Mouse (Mus musculus) CH12.LX (cell line): ENCODE measurements around the gene Mms22l. TPM values are rescaled to one million over a fixed set of nuclear protein-coding genes. Genes with fewer than 3 reads are reported as not detected.
A peak's percentile ranks its signal among the peaks of the same experiment; 100 is the strongest.

Source experiments
- DNase-seq: peaks from one replicate; pipeline ENCODE4 v3.0.0-alpha.2; 2013; ENCODE audit errors: extremely low read depth
- H3K27ac ChIP-seq: 2 replicates; pipeline ENCODE4 v1.5.1; 2012; ENCODE audit warnings: low read depth, mild to moderate bottlenecking, control low read depth, moderate library complexity; ENCODE audit not compliant: insufficient read depth
- H3K27me3 ChIP-seq: replicated peaks from 2 replicates; pipeline ENCODE3; 2012; ENCODE audit warnings: inconsistent platforms
- H3K36me3 ChIP-seq, 2 experiments: replicated peaks in 1 of 2; 2 replicates each; pipeline versions ENCODE3 to v1.6.1; 2012; ENCODE audit warnings: inconsistent platforms in 1 of 2, low read length in 1 of 2, mild to moderate bottlenecking in 1 of 2, mixed read lengths in 1 of 2, moderate library complexity in 1 of 2; ENCODE audit not compliant: control insufficient read depth in 1 of 2, insufficient read depth in 1 of 2
- H3K4me1 ChIP-seq, 2 experiments: 2 replicates each; pipeline ENCODE4 v1.6.1; 2012; ENCODE audit warnings: inconsistent platforms in 1 of 2, moderate library complexity in 1 of 2; ENCODE audit not compliant: insufficient read depth in 2 of 2, control insufficient read depth in 1 of 2
- H3K4me2 ChIP-seq: 2 replicates; pipeline ENCODE4 v1.6.1; 2012; ENCODE audit warnings: low read depth, mild to moderate bottlenecking, control low read depth; ENCODE audit not compliant: poor library complexity, insufficient read depth, severe bottlenecking
- H3K4me3 ChIP-seq, 3 experiments: fragments of 150-350 bp in 1 of 3; sonication (generic) in 1 of 3; replicated peaks in 1 of 3; 2 replicates each; pipeline versions ENCODE3 to v1.5.1; 2011 to 2012; ENCODE audit warnings: low read depth in 2 of 3, low read length in 2 of 3, mild to moderate bottlenecking in 2 of 3, moderate library complexity in 2 of 3, control low read depth in 1 of 3, improper control_type of control experiment in 1 of 3, inconsistent platforms in 1 of 3, mixed read lengths in 1 of 3; ENCODE audit not compliant: poor library complexity in 1 of 3
- H3K79me2 ChIP-seq: replicated peaks from 2 replicates; pipeline ENCODE4 v1.6.1; 2012; ENCODE audit warnings: mild to moderate bottlenecking, moderate library complexity; ENCODE audit not compliant: control insufficient read depth, poor library complexity, insufficient read depth, severe bottlenecking; ENCODE audit errors: extremely low read depth
- H3K9ac ChIP-seq: 2 replicates; pipeline ENCODE4 v1.6.1; 2012; ENCODE audit warnings: low read depth, mild to moderate bottlenecking, control low read depth, moderate library complexity; ENCODE audit not compliant: insufficient read depth
- H3K9me3 ChIP-seq: replicated peaks from 2 replicates; pipeline ENCODE3; 2012; ENCODE audit warnings: low read length, inconsistent platforms, mixed read lengths
- BHLHE40 ChIP-seq: IDR thresholded peaks from 2 replicates; pipeline ENCODE4 v1.6.1; 2011; ENCODE audit warnings: mild to moderate bottlenecking, low read depth, low read length, improper control_type of control experiment
- CHD1 ChIP-seq: IDR thresholded peaks from 2 replicates; pipeline ENCODE4 v1.6.1; 2012; ENCODE audit warnings: low read depth, low read length, improper control_type of control experiment, inconsistent platforms
- CHD2 ChIP-seq: IDR thresholded peaks from 2 replicates; pipeline ENCODE4 v1.6.1; 2011; ENCODE audit warnings: low read length, improper control_type of control experiment
- CTCF ChIP-seq, 2 experiments: IDR thresholded peaks in 1 of 2; conservative IDR thresholded peaks in 1 of 2; 2 replicates each; pipeline ENCODE4 v1.5.1; 2011 to 2012; ENCODE audit warnings: low read depth in 2 of 2, low read length in 2 of 2, improper control_type of control experiment in 1 of 2, inconsistent platforms in 1 of 2, mild to moderate bottlenecking in 1 of 2, moderate library complexity in 1 of 2
- E2F4 ChIP-seq: IDR thresholded peaks from 2 replicates; pipeline ENCODE4 v1.6.1; 2011; ENCODE audit warnings: low read depth, low read length, improper control_type of control experiment; ENCODE audit not compliant: insufficient replicate concordance
- ELF1 ChIP-seq: IDR thresholded peaks from 2 replicates; pipeline ENCODE4 v1.6.1; 2014; ENCODE audit warnings: low read depth, mild to moderate bottlenecking, inconsistent platforms, low read length, improper control_type of control experiment
- EP300 ChIP-seq: IDR thresholded peaks from 2 replicates; pipeline ENCODE4 v1.6.1; 2011; ENCODE audit warnings: low read length, improper control_type of control experiment
- ETS1 ChIP-seq: conservative IDR thresholded peaks from 2 replicates; pipeline ENCODE4 v1.6.1; 2012; ENCODE audit warnings: low read depth, mild to moderate bottlenecking, inconsistent platforms, low read length, improper control_type of control experiment, moderate library complexity
- GABPA ChIP-seq: IDR thresholded peaks from 2 replicates; pipeline ENCODE4 v1.6.1; 2012; ENCODE audit warnings: low read depth, low read length, improper control_type of control experiment, inconsistent platforms; ENCODE audit not compliant: insufficient replicate concordance
- HCFC1 ChIP-seq: IDR thresholded peaks from 2 replicates; pipeline ENCODE4 v1.6.1; 2012; ENCODE audit warnings: low read depth, mild to moderate bottlenecking, inconsistent platforms, low read length, improper control_type of control experiment
- IRF4 ChIP-seq: IDR thresholded peaks from 2 replicates; pipeline ENCODE4 v1.6.1; 2014; ENCODE audit warnings: low read depth, mild to moderate bottlenecking, inconsistent platforms, low read length, improper control_type of control experiment
- JUN ChIP-seq: IDR thresholded peaks from 2 replicates; pipeline ENCODE4 v1.6.1; 2011; ENCODE audit warnings: low read depth, mild to moderate bottlenecking, low read length, improper control_type of control experiment, moderate library complexity; ENCODE audit not compliant: insufficient read depth
- JUND ChIP-seq: conservative IDR thresholded peaks from 2 replicates; pipeline ENCODE4 v1.6.1; 2011; ENCODE audit warnings: low read depth, low read length, improper control_type of control experiment
- KAT2A ChIP-seq: IDR thresholded peaks from 2 replicates; pipeline ENCODE4 v1.6.1; 2012; ENCODE audit warnings: low read length, improper control_type of control experiment, inconsistent platforms; ENCODE audit not compliant: insufficient replicate concordance
- MAFK ChIP-seq: IDR thresholded peaks from 2 replicates; pipeline ENCODE4 v1.6.1; 2011; ENCODE audit warnings: low read length, improper control_type of control experiment; ENCODE audit not compliant: insufficient replicate concordance
- MAX ChIP-seq: IDR thresholded peaks from 2 replicates; pipeline ENCODE4 v1.6.1; 2011; ENCODE audit warnings: low read length, improper control_type of control experiment
- MAZ ChIP-seq: IDR thresholded peaks from 2 replicates; pipeline ENCODE4 v1.6.1; 2012; ENCODE audit warnings: low read depth, mild to moderate bottlenecking, inconsistent platforms, low read length, improper control_type of control experiment, moderate library complexity
- MEF2A ChIP-seq: IDR thresholded peaks from 2 replicates; pipeline ENCODE4 v1.6.1; 2014; ENCODE audit warnings: low read depth, mild to moderate bottlenecking, inconsistent platforms, low read length, improper control_type of control experiment, borderline replicate concordance
- MXI1 ChIP-seq: IDR thresholded peaks from 2 replicates; pipeline ENCODE4 v1.6.1; 2011; ENCODE audit warnings: mild to moderate bottlenecking, low read depth, low read length, improper control_type of control experiment
- MYC ChIP-seq: IDR thresholded peaks from 2 replicates; pipeline ENCODE4 v1.6.1; 2011; ENCODE audit warnings: low read depth, mild to moderate bottlenecking, improper control_type of control experiment, low read length
- NELFE ChIP-seq: IDR thresholded peaks from 2 replicates; pipeline ENCODE4 v1.6.1; 2011; ENCODE audit warnings: low read depth, low read length, improper control_type of control experiment
- NRF1 ChIP-seq: IDR thresholded peaks from 2 replicates; pipeline ENCODE4 v1.6.1; 2014; ENCODE audit warnings: low read depth, mild to moderate bottlenecking, inconsistent platforms, low read length, improper control_type of control experiment, moderate library complexity
- PAX5 ChIP-seq: IDR thresholded peaks from 2 replicates; pipeline ENCODE4 v1.6.1; 2012; ENCODE audit warnings: low read length, inconsistent platforms, mixed read lengths
- POLR2A ChIP-seq: IDR thresholded peaks from 2 replicates; pipeline ENCODE4 v1.6.1; 2011; ENCODE audit warnings: low read depth, mild to moderate bottlenecking, improper control_type of control experiment, low read length
- POLR2AphosphoS2 ChIP-seq: IDR thresholded peaks from 2 replicates; pipeline ENCODE4 v1.6.1; 2011; ENCODE audit warnings: low read depth, low read length, improper control_type of control experiment
- RAD21 ChIP-seq: IDR thresholded peaks from 2 replicates; pipeline ENCODE4 v1.6.1; 2011; ENCODE audit warnings: low read depth, mild to moderate bottlenecking, low read length, improper control_type of control experiment, moderate library complexity
- RCOR1 ChIP-seq: conservative IDR thresholded peaks from 2 replicates; pipeline ENCODE4 v1.6.1; 2012; ENCODE audit warnings: low read depth, mild to moderate bottlenecking, inconsistent platforms, low read length, improper control_type of control experiment
- SIN3A ChIP-seq: IDR thresholded peaks from 2 replicates; pipeline ENCODE4 v1.6.1; 2012; ENCODE audit warnings: low read length, improper control_type of control experiment, inconsistent platforms
- SMC3 ChIP-seq: IDR thresholded peaks from 2 replicates; pipeline ENCODE4 v1.6.1; 2011; ENCODE audit warnings: low read depth, low read length, improper control_type of control experiment
- TBP ChIP-seq: conservative IDR thresholded peaks from 2 replicates; pipeline ENCODE4 v1.6.1; 2011; ENCODE audit warnings: low read depth, low read length, improper control_type of control experiment
- TCF12 ChIP-seq: IDR thresholded peaks from 2 replicates; pipeline ENCODE4 v1.6.1; 2014; ENCODE audit warnings: low read depth, mild to moderate bottlenecking, inconsistent platforms, low read length, improper control_type of control experiment
- UBTF ChIP-seq: IDR thresholded peaks from 2 replicates; pipeline ENCODE4 v1.6.1; 2012; ENCODE audit warnings: low read depth, mild to moderate bottlenecking, inconsistent platforms, low read length, improper control_type of control experiment, moderate library complexity
- USF1 ChIP-seq: IDR thresholded peaks from 2 replicates; pipeline ENCODE4 v1.6.1; 2014; ENCODE audit warnings: low read depth, mild to moderate bottlenecking, inconsistent platforms, low read length, improper control_type of control experiment
- USF2 ChIP-seq: conservative IDR thresholded peaks from 2 replicates; pipeline ENCODE4 v1.6.1; 2011; ENCODE audit warnings: low read depth, low read length, improper control_type of control experiment
- ZC3H11A ChIP-seq: IDR thresholded peaks from 2 replicates; pipeline ENCODE4 v1.6.1; 2012; ENCODE audit warnings: low read depth, mild to moderate bottlenecking, inconsistent platforms, low read length, improper control_type of control experiment
- ZKSCAN1 ChIP-seq: IDR thresholded peaks from 2 replicates; pipeline ENCODE4 v1.6.1; 2012; ENCODE audit warnings: low read depth, inconsistent platforms, low read length, improper control_type of control experiment, borderline replicate concordance
- ZMIZ1 ChIP-seq: IDR thresholded peaks from 2 replicates; pipeline ENCODE4 v1.6.1; 2012; ENCODE audit warnings: low read depth, mild to moderate bottlenecking, inconsistent platforms, low read length, improper control_type of control experiment
- ZNF384 ChIP-seq: IDR thresholded peaks from 2 replicates; pipeline ENCODE4 v1.6.1; 2012; ENCODE audit warnings: low read depth, low read length, improper control_type of control experiment, inconsistent platforms
- dilution Hi-C: fragments of 300-500 bp; cut with MboI; formaldehyde crosslinking; loops from 2 replicates; pipeline ENCODE4 v1.14.3; 2020; ENCODE audit warnings: low sequenced_read_pairs; ENCODE audit not compliant: extremely low pct_unique_long_range_greater_than_20kb, extremely low pct_ligation_motif_present
- in situ Hi-C: fragments of 300-500 bp; cut with MboI; formaldehyde crosslinking; loops from 3 replicates; pipeline ENCODE4 v1.14.3; 2019; ENCODE audit warnings: low sequenced_read_pairs, low pct_ligation_motif_present, low pct_unique_long_range_greater_than_20kb, mixed read lengths
- polyA plus RNA-seq: library from polyadenylated mRNA; unstranded; fragments of >175 nt; gene quantifications from 2 replicates; pipeline ENCODE4 v1.2.1, GENCODE M21; 2012; ENCODE audit warnings: low read depth; ENCODE audit not compliant: insufficient read length
- total RNA-seq, 2 experiments: library from RNA; depleted of rRNA; stranded (reverse); fragments of 300-350 nt in 1 of 2; fragments of >200 nt in 1 of 2; gene quantifications; 2 replicates each; pipeline ENCODE4 v1.2.3; 2012 to 2014

Mms22l gene
- total RNA-seq (2012; rRNA removed) (39.3 and 42.6 TPM in 2 replicates), total RNA-seq (2014; rRNA removed) (74.8 and 77.6 TPM in 2 replicates), polyA plus RNA-seq (41.9 and 43.4 TPM in 2 replicates)

DNA sequence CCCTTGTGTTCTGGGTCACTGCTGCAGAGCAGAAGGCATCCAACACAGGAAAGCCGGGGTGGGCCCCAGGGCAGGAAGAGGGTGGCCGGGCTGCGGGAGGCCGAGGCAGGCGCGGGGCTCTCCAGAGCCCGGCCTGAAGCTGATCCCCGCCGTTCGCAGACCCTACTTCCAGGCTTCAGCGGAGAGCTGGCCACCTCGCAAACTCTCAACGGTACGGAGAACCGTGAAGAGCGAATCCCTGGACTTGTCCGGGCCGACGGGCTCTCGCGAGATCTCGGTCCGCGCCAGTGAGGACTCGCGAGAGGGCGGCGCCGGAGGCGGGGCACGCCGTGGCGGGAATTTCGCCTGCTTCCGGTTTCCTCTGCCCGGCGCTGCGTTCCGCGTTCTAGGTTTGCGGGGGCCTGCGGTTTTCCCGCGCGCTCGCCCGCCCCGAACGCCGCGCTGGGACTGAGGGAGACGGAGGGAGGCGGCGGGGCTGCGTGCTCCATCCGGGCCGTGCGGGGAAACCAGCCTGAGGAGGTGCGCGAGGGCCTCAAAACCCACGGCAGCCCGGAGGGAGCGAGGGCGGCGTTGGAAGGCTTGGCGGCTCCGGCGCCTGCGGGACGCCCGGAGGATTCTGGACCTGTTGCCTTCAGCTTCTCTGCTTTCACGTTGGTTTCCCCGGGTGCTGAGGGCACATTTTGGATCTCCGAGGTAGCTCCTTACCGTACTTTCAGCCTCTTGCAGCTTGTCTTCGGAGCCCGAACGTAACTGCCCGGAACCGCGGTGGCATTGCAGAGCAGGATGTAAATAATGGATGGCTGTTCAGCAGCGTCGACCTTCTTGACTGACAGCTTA is at the start of gene Mms22l:
TSS of gene Mms22l (plus strand) at position 336 of the 837 bp plus-strand sequence.
- TF ChIP-seq MAFK (no peak), ZC3H11A (no peak), TCF12 (peak; percentile 90), HCFC1 (peak; percentile 79), NELFE (peak; percentile 97), TBP (peak; percentile 78; the same call in 1 of the 2 replicates), SIN3A (peak; percentile 78), POLR2AphosphoS2 (peak; percentile 72; the same call in 1 of the 2 replicates), ETS1 (no peak), EP300 (no peak), JUND (no peak), CHD1 (no peak; the same call in 1 of the 2 replicates), ZNF384 (no peak), GABPA (no peak), BHLHE40 (no peak), ZMIZ1 (peak; percentile 88), CTCF (conservative IDR thresholded peaks at IDR 0.05 in 1 of 2, IDR thresholded peaks at IDR 0.05 in 1 of 2; ENCODE audit: low read depth in 2 of 2, low read length in 2 of 2) (no peak), MAX (peak; percentile 10; the same call in 1 of the 2 replicates), MYC (0 out of 2 replicates have a peak, but pooled peaks have one; percentile 17), MAZ (no peak), E2F4 (peak; percentile 98), JUN (no peak), CHD2 (peak; percentile 100), PAX5 (no peak), POLR2A (peak; percentile 97), RAD21 (no peak), UBTF (peak; percentile 26; the same call in 1 of the 2 replicates), SMC3 (no peak), MEF2A (peak; percentile 44; the same call in 1 of the 2 replicates), NRF1 (no peak), ELF1 (peak; percentile 94), IRF4 (peak; percentile 43; the same call in 1 of the 2 replicates), USF1 (no peak), MXI1 (peak; percentile 62; the same call in 1 of the 2 replicates), RCOR1 (no peak), KAT2A (peak; percentile 89), ZKSCAN1 (no peak), USF2 (no peak)
- peak within 1 kb of the TSS; percentile 78 for H3K4me2 ChIP-seq
- DNase-seq: peak; percentile 90
- in situ Hi-C loops: no loop called here
- dilution Hi-C loops: no loop called here
- peak within 1 kb of the TSS; percentile 82 to 89 (median 88) for H3K4me3 ChIP-seq
- H3K9me3 ChIP-seq: peaks cover 1% of the 10 kb centered on the region
- H3K27ac ChIP-seq: peak within 1 kb of the TSS; percentile 73
- no peaks in the 10 kb centered on the region for H3K27me3 ChIP-seq
- peak within 1 kb of the TSS; percentile 98 for H3K9ac ChIP-seq
- H3K36me3 ChIP-seq: peaks cover 7 to 22% of the 10 kb centered on the region in 2 experiments
- H3K4me1 ChIP-seq: peaks cover 11 to 16% of the 10 kb centered on the region in 2 experiments
- peaks cover 29% of the 10 kb centered on the region for H3K79me2 ChIP-seq
